Mouse (Mus musculus): ENCODE data around the gene Spen.
"Not testable (repeated sequence)": the region's sequence is repeated elsewhere in the genome, so short reads cannot be mapped to it uniquely, and the experiment has no call there.

Gene Spen

GRCm38 (mm10) chr4:141559898-141560263, 21.5 kb upstream of the Spen start:
- DNase-seq (ENCODE audit: low read depth in 1 of 2, low spot score in 2 of 2): peak in 1 of 2 experiments; percentile 67

- DNase-seq (ENCODE audit: low read depth in 1 of 2, low spot score in 2 of 2): peak in 1 of 2 experiments; percentile 68
These were observed 20.9 kb upstream of the Spen start for GRCm38 (mm10) chr4:141559131-141559897.

- peak in 1 of 2 experiments; percentile 19 for DNase-seq (ENCODE audit: low read depth in 1 of 2, low spot score in 2 of 2)
These were observed 20.3 kb upstream of the Spen start for GRCm38 (mm10) chr4:141558658-141559057.

GRCm38 (mm10) chr4:141556163-141556562, 17.8 kb upstream of the Spen start:
- DNase-seq (ENCODE audit: low read depth in 1 of 2, low spot score in 2 of 2): not testable (repeated sequence)

- not testable (repeated sequence) for DNase-seq (ENCODE audit: low read depth in 1 of 2, low spot score in 2 of 2)
These were observed 16.0 kb upstream of the Spen start for GRCm38 (mm10) chr4:141554255-141554865.

GRCm38 (mm10) chr4:141552484-141552883, 14.1 kb upstream of the Spen start:
- no peak for DNase-seq (ENCODE audit: low read depth in 1 of 2, low spot score in 2 of 2)

GRCm38 (mm10) chr4:141547299-141547698, 8.9 kb upstream of the Spen start:
- no peak for DNase-seq (ENCODE audit: low read depth in 1 of 2, low spot score in 2 of 2)

GRCm38 (mm10) chr4:141546334-141547200, 8.2 kb upstream of the Spen start:
- peak in 1 of 2 experiments; percentile 74 for DNase-seq (ENCODE audit: low read depth in 1 of 2, low spot score in 2 of 2)

- DNase-seq (ENCODE audit: low read depth in 1 of 2, low spot score in 2 of 2): peak; percentile 99
These were observed 7.4 kb upstream of the Spen start for GRCm38 (mm10) chr4:141545743-141546333.

- peak in 1 of 2 experiments; percentile 19 for DNase-seq (ENCODE audit: low read depth in 1 of 2, low spot score in 2 of 2)
These were observed 6.8 kb upstream of the Spen start for GRCm38 (mm10) chr4:141545071-141545742.

- DNase-seq (ENCODE audit: low read depth in 1 of 2, low spot score in 2 of 2): no peak
These were observed 6.1 kb upstream of the Spen start for GRCm38 (mm10) chr4:141544536-141544935.

GRCm38 (mm10) chr4:141543593-141543992, 5.2 kb upstream of the Spen start:
- DNase-seq (ENCODE audit: low read depth in 1 of 2, low spot score in 2 of 2): no peak

GRCm38 (mm10) chr4:141541851-141542250, 3.5 kb upstream of the Spen start:
- DNase-seq (ENCODE audit: low read depth in 1 of 2, low spot score in 2 of 2): no peak

- no peak for DNase-seq (ENCODE audit: low read depth in 1 of 2, low spot score in 2 of 2)
These were observed 2.4 kb upstream of the Spen start for GRCm38 (mm10) chr4:141540844-141541243.

- no peak for DNase-seq (ENCODE audit: low read depth in 1 of 2, low spot score in 2 of 2)
These were observed 893 bp upstream of the Spen start for GRCm38 (mm10) chr4:141539213-141539767.

GRCm38 (mm10) chr4:141537706-141538407, 540 bp downstream of the Spen start:
- DNase-seq (ENCODE audit: low read depth in 1 of 2, low spot score in 2 of 2): no peak

GRCm38 (mm10) chr4:141537226-141537610, 1.2 kb downstream of the Spen start:
- DNase-seq (ENCODE audit: low read depth in 1 of 2, low spot score in 2 of 2): no peak

GRCm38 (mm10) chr4:141536291-141537225, 1.8 kb downstream of the Spen start:
- DNase-seq (ENCODE audit: low read depth in 1 of 2, low spot score in 2 of 2): no peak
